ENCODE assay signal across 18 mouse cellular contexts in the genomic region with DNA sequence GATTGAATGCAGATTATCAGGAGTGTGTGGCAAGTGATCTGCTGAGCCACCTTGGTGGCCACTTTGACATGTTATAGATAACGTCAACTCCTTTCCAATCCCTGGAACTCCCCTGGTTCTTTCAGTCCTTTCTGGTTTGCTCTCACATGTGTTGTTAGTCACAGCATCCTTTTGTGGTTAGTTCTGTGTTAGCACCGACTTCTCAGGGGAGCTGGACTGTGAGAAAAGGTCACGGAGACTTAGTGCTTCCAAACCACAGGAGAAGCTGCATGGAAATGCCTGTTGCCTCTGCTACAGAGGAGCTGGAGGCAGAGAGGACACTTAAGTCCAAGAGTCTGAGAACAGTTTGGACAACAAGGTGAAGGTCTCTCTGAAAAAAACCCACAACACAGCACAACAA. TPM values are rescaled to one million over a fixed set of nuclear protein-coding genes. Genes with fewer than 3 reads are reported as not detected.
DNase-seq lines count a peak whose midpoint lies in the region; ATAC-seq and TF ChIP-seq lines count a peak whose summit lies in the region.
"Had no signal": no experiment of that assay in that cellular context is flagged by ENCODE, and none has a peak within 500 bp of the region (broad histone marks: within the 10 kb centered on the region; RNA-seq: fewer than 3 reads in every experiment).

No protein-coding gene starts in this region.

- no peak overlapping the region for H3ac ChIP-seq in myocyte (ENCODE audit: control insufficient read depth, insufficient read length)

- TF ChIP-seq POLR2A in myocyte (IDR thresholded peaks at IDR 0.05; ENCODE audit: insufficient read length, low read depth), result no peak

- no peak overlapping the region for H3K27ac ChIP-seq in liver, embryonic 11.5 days (ENCODE audit: low read depth, low read length)
- H3K27ac ChIP-seq: forebrain, embryonic 10.5 days; heart, embryonic 13.5 days; hindbrain, embryonic 12.5 days; midbrain, embryonic 15.5 days; neural tube, embryonic 12.5 days; stomach, embryonic 15.5 days had no signal

- peak overlapping the region; percentile 43; the same call in 1 of the 2 replicates for H3K4me2 ChIP-seq in liver, embryonic 11.5 days
- peak overlapping the region; percentile 63 for H3K4me2 ChIP-seq in myocyte (ENCODE audit: low read depth)
- H3K4me2 ChIP-seq: heart, embryonic 13.5 days; hindbrain, embryonic 12.5 days; midbrain, embryonic 15.5 days; neural tube, embryonic 12.5 days; stomach, embryonic 15.5 days had no signal

- H3K36me3 ChIP-seq in liver, embryonic 11.5 days (ENCODE audit: control insufficient read depth, insufficient read depth, low read length), result no peaks in the 10 kb centered on the region
- H3K36me3 ChIP-seq in myocyte (ENCODE audit: control insufficient read depth, insufficient read depth), result no peaks in the 10 kb centered on the region
- H3K36me3 ChIP-seq: forebrain, embryonic 10.5 days; G1E; heart, embryonic 13.5 days; hindbrain, embryonic 12.5 days; midbrain, embryonic 15.5 days; neural tube, embryonic 12.5 days; stomach, embryonic 15.5 days had no signal

- H3K4me3 ChIP-seq in liver, embryonic 11.5 days (ENCODE audit: low read depth, low read length), result no peak overlapping the region
- no peak overlapping the region for H3K4me3 ChIP-seq in myocyte
- H3K4me3 ChIP-seq: forebrain, embryonic 10.5 days; heart, embryonic 13.5 days; hindbrain, embryonic 12.5 days; midbrain, embryonic 15.5 days; neural tube, embryonic 12.5 days; stomach, embryonic 15.5 days had no signal

- no peaks in the 10 kb centered on the region for H3K27me3 ChIP-seq in Patski
- H3K27me3 ChIP-seq in liver, embryonic 11.5 days (replicated peaks; ENCODE audit: control insufficient read depth, insufficient read depth, low read length), result no peaks in the 10 kb centered on the region
- no peaks in the 10 kb centered on the region for H3K27me3 ChIP-seq in myocyte (ENCODE audit: control insufficient read depth, insufficient read depth, insufficient read length)
- H3K27me3 ChIP-seq: heart, embryonic 13.5 days; hindbrain, embryonic 12.5 days; midbrain, embryonic 15.5 days; neural tube, embryonic 12.5 days; stomach, embryonic 15.5 days had no signal

- in situ Hi-C loops in Patski (cut with MboI; ENCODE audit: low pct_unique_long_range_greater_than_20kb), result loop anchor here (5.0 to 10.0 kb wide), 3 partner anchors 735 to 1003 kb away; no protein-coding TSS in a partner anchor

- WGBS in liver, embryonic 11.5 days, result 34% methylated on average over 3 of the region's 3 CpGs

- H3K4me1 ChIP-seq in liver, embryonic 11.5 days (replicated peaks; ENCODE audit: control insufficient read depth, insufficient read depth, low read length), result no peaks in the 10 kb centered on the region
- H3K4me1 ChIP-seq: forebrain, embryonic 10.5 days; heart, embryonic 13.5 days; hindbrain, embryonic 12.5 days; midbrain, embryonic 15.5 days; neural tube, embryonic 12.5 days; stomach, embryonic 15.5 days had no signal

- CTCF ChIA-PET in Patski (lab: Charles Lee), result interaction anchor here (1.7 kb wide), 1 partner anchor 11 kb away, joined by 4 read pairs; no protein-coding TSS in a partner anchor

- no peak overlapping the region for H3K9ac ChIP-seq in liver, embryonic 11.5 days (ENCODE audit: low read depth, low read length)
- H3K9ac ChIP-seq: heart, embryonic 13.5 days; hindbrain, embryonic 12.5 days; midbrain, embryonic 15.5 days; neural tube, embryonic 12.5 days; stomach, embryonic 15.5 days had no signal

- POLR2A ChIA-PET in Patski (lab: Charles Lee), result interaction anchor here (1.1 kb wide), 1 partner anchor 12 kb away, joined by 3 read pairs; no protein-coding TSS in a partner anchor

- TF ChIP-seq CTCF in Patski (IDR thresholded peaks at IDR 0.05), result no peak

- H3K9me3 ChIP-seq in liver, embryonic 11.5 days (ENCODE audit: control insufficient read depth, low read length), result no peaks in the 10 kb centered on the region
- H3K9me3 ChIP-seq: forebrain, embryonic 10.5 days; heart, embryonic 13.5 days; hindbrain, embryonic 12.5 days; midbrain, embryonic 15.5 days; neural tube, embryonic 12.5 days; stomach, embryonic 15.5 days had no signal

- DNase-seq in CD4-positive, CD25-positive, alpha-beta regulatory T cell, adult 2 months (ENCODE audit: low read depth, low spot score), result peak; percentile 44
- peak; percentile 48 for DNase-seq in Patski (ENCODE audit: low read depth, low spot score)
- no peak for DNase-seq in liver, embryonic 11.5 days (ENCODE audit: low spot score)
- no peak for DNase-seq in kidney, postnatal 36 days
- DNase-seq in urinary bladder, adult 2 months (ENCODE audit: low spot score), result no peak
- no peak for DNase-seq in kidney, adult 11 months
- DNase-seq: cerebellum, postnatal 36 days; kidney, postnatal 14 days; lung, postnatal 4 days had no signal

- H3K79me2 ChIP-seq in myocyte (ENCODE audit: control insufficient read depth, insufficient read depth), result no peaks in the 10 kb centered on the region

- ATAC-seq in Patski, result peak; percentile 65
- no peak for ATAC-seq in liver, embryonic 11.5 days (replicated peaks; ENCODE audit: low FRiP score)
- ATAC-seq: intestine, embryonic 16.5 days; midbrain, embryonic 15.5 days had no signal

TF ChIP-seq in myocyte, 11 proteins besides CTCF, POLR2A, EP300 and RAD21:
- TF ChIP-seq USF1 (IDR thresholded peaks at IDR 0.05; ENCODE audit: low read depth) (no peak), MYOD1 (IDR thresholded peaks at IDR 0.05; ENCODE audit: control insufficient read depth in 1 of 3, insufficient read length in 2 of 3, low read depth in 2 of 3) (no peak), TCF3 (IDR thresholded peaks at IDR 0.05; ENCODE audit: insufficient read length, low read depth) (no peak), MYOG (IDR thresholded peaks at IDR 0.05; ENCODE audit: control insufficient read depth in 1 of 3, insufficient read depth in 1 of 3, insufficient read length in 2 of 3, low read depth in 2 of 3) (no peak), SRF (IDR thresholded peaks at IDR 0.05; ENCODE audit: control insufficient read depth, insufficient read length, low read depth) (no peak), CEBPB (IDR thresholded peaks at IDR 0.05; ENCODE audit: insufficient read depth, poor library complexity, severe bottlenecking) (no peak), POLR2AphosphoS2 (IDR thresholded peaks at IDR 0.05; ENCODE audit: insufficient read length, low read depth) (no peak), REST (IDR thresholded peaks at IDR 0.05; ENCODE audit: insufficient read depth, insufficient read length) (no peak), MAX (IDR thresholded peaks at IDR 0.05; ENCODE audit: low read depth) (no peak), TCF12 (IDR thresholded peaks at IDR 0.05; ENCODE audit: insufficient read depth, poor library complexity, severe bottlenecking) (no peak), E2F4 (IDR thresholded peaks at IDR 0.05; ENCODE audit: insufficient read depth) (no peak)

RNA-seq across cellular contexts. Expression of a gene that starts 42.9 kb away (rescaled TPM):
- polyA plus RNA-seq in Patski (2021), result 23.9 TPM
- 0.97 and 1.1 TPM in 2 replicates for polyA plus RNA-seq in liver, embryonic 11.5 days (2014; fragmentation: Nextera tagmentation; extraction: Ambion mirVana)
- polyA plus RNA-seq in myocyte (2012; fragmentation: generic; extraction: Trizol), result 84.3 TPM
- polyA plus RNA-seq in urinary bladder, adult 2 months (2012; rRNA removed), result 51.6 and 59.8 TPM in 2 replicates

Comparison
In these comparisons a context has a peak if more than half of its experiments do, and no peak if none do; other contexts are left out.
1. DNase-seq: peak in CD4-positive, CD25-positive, alpha-beta regulatory T cell, adult 2 months (single experiment) and Patski (single experiment); none in liver, embryonic 11.5 days (single experiment), kidney, postnatal 36 days (0 of 2), urinary bladder, adult 2 months (single experiment) and kidney, adult 11 months (single experiment).
2. RNA of a gene that starts 42.9 kb away (polyA plus RNA-seq): 84.3 TPM in myocyte (single experiment), 51.6 to 59.8 TPM in urinary bladder, adult 2 months and 23.9 TPM in Patski (single experiment); 0.97 to 1.1 TPM in liver, embryonic 11.5 days; every median in the first group is over 10 times any median in the second.